Mouse (Mus musculus) limb, embryonic 13.5 days (tissue): ENCODE results near the gene Cttn. TPM values are rescaled to one million over a fixed set of nuclear protein-coding genes. Genes with fewer than 3 reads are reported as not detected.

ENCODE experiments used
- ATAC-seq: fragments of 200-750 bp; cut with Nextera tagmentation; 2 replicates; pipeline ENCODE4 v1.8.0; 2017; ENCODE audit warnings: low read depth, moderate number of reproducible peaks, moderate TSS enrichment; ENCODE audit not compliant: low FRiP score
- H3K27ac ChIP-seq: fragments of 300-500 bp; sonication (generic); 2 replicates; pipeline ENCODE4 v1.5.1; 2015; ENCODE audit warnings: inconsistent platforms, mild to moderate bottlenecking, moderate library complexity
- H3K27me3 ChIP-seq: fragments of 300-500 bp; sonication (generic); 2 replicates; pipeline ENCODE4 v1.6.1; 2015; ENCODE audit warnings: mild to moderate bottlenecking, inconsistent platforms
- H3K36me3 ChIP-seq: fragments of 300-500 bp; sonication (generic); 2 replicates; pipeline ENCODE4 v1.6.1; 2015; ENCODE audit warnings: inconsistent platforms, mild to moderate bottlenecking, moderate library complexity
- H3K4me1 ChIP-seq: fragments of 300-500 bp; sonication (generic); 2 replicates; pipeline ENCODE4 v1.6.1; 2015; ENCODE audit warnings: inconsistent platforms
- H3K4me2 ChIP-seq: fragments of 300-500 bp; sonication (generic); replicated peaks from 2 replicates; pipeline ENCODE4 v1.6.1; 2015; ENCODE audit warnings: inconsistent platforms, mild to moderate bottlenecking, moderate library complexity
- H3K4me3 ChIP-seq: fragments of 300-500 bp; sonication (generic); 2 replicates; pipeline ENCODE4 v1.5.1; 2015; ENCODE audit warnings: moderate library complexity, mild to moderate bottlenecking, inconsistent platforms
- H3K9ac ChIP-seq: fragments of 300-500 bp; sonication (generic); 2 replicates; pipeline ENCODE4 v1.6.1; 2015; ENCODE audit warnings: mild to moderate bottlenecking, inconsistent platforms
- H3K9me3 ChIP-seq: fragments of 300-500 bp; sonication (generic); 2 replicates; pipeline ENCODE4 v1.6.1; 2016; ENCODE audit warnings: inconsistent platforms
- WGBS: fragments of 180-500 bp; shearing (Covaris S2); methylation state at CpG from one replicate; pipeline ENCODE4 v1.1.7; 2015; 5-methylcytosine and 5-hydroxymethylcytosine counted together
- polyA plus RNA-seq: library from polyadenylated mRNA; unstranded; fragments of >200 nt; fragmentation: Nextera tagmentation; extraction: Ambion mirVana; gene quantifications from 2 replicates; pipeline ENCODE4 v1.2.1, GENCODE M21; 2015

The Cttn gene
- polyA plus RNA-seq, 1 experiment from 2014 or later: 192 TPM

DNA sequence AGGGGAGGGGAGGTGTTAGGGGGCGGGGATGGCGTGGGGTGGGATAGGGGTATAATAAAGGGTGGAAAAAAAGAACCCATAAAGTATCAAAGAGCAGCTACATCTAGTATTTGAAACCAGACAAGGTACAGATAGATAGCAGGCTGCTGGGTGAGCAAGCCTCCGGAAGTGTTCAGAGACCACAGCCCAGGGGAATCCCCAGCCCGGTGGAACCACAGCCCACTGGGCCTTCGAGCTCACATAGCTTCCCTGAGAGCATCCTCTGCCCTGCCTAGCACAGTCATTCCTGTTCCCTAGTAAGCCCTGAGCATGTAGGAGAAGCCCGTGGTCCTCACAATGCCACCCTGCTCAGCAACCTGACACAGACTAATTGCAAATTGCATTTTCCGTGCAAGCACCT lies 26.0 kb downstream of the Cttn start:
- no peak overlapping the region for H3K9ac ChIP-seq
- ATAC-seq: no peak
- H3K9me3 ChIP-seq: no peaks in the 10 kb centered on the region
- no peaks in the 10 kb centered on the region for H3K27me3 ChIP-seq
- H3K4me3 ChIP-seq: no peak overlapping the region
- no peaks in the 10 kb centered on the region for H3K4me1 ChIP-seq
- H3K36me3 ChIP-seq: peaks cover 97% of the 10 kb centered on the region
- WGBS: 96% methylated on average over 7 of the region's 7 CpGs
- H3K4me2 ChIP-seq: no peak overlapping the region
- no peak overlapping the region for H3K27ac ChIP-seq

- Histone ChIP-seq H3K9ac (no peak overlapping the region), H3K4me2 (no peak overlapping the region), H3K27ac (no peak overlapping the region), H3K27me3 (no peaks in the 10 kb centered on the region), H3K4me1 (no peaks in the 10 kb centered on the region), H3K4me3 (no peak overlapping the region), H3K9me3 (no peaks in the 10 kb centered on the region), H3K36me3 (peaks cover 97% of the 10 kb centered on the region)
- WGBS: 90% methylated on average over 4 of the region's 4 CpGs
- ATAC-seq: no peak
These were observed 28.8 kb downstream of the Cttn start for GRCm38 (mm10) chr7:144441976-144442375.

DNA sequence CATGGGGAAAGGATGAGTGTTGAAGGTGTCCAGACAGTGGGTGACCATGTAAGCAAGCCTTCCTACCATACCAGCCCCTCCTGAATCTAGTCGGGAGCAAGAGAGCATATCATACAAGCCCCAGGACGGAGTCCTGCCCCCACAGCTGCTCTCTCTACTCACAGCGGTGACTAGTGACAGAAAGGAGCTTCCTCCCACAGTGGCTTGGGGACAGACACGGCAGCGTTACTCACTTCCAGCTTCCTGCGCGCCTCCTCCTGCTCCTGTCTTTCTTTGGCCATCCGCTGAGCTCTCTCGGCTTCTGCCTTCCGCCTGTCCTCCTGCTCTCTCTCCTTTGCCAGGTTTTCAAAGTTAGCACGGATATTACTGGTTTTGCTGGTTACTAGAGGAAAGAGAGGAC lies 29.3 kb downstream of the Cttn start:
- ATAC-seq: no peak
- Histone ChIP-seq H3K9me3 (no peaks in the 10 kb centered on the region), H3K9ac (no peak overlapping the region), H3K4me3 (no peak overlapping the region), H3K27ac (no peak overlapping the region), H3K27me3 (no peaks in the 10 kb centered on the region), H3K4me1 (no peaks in the 10 kb centered on the region), H3K36me3 (peaks cover 97% of the 10 kb centered on the region), H3K4me2 (no peak overlapping the region)
- 97% methylated on average over 11 of the region's 11 CpGs for WGBS

GRCm38 (mm10) chr7:144438811-144439210 lies 32.0 kb downstream of the Cttn start:
- no peak overlapping the region for H3K9ac ChIP-seq
- H3K4me2 ChIP-seq: no peak overlapping the region
- no peaks in the 10 kb centered on the region for H3K4me1 ChIP-seq
- H3K4me3 ChIP-seq: no peak overlapping the region
- peaks cover 83% of the 10 kb centered on the region for H3K36me3 ChIP-seq
- WGBS: 95% methylated on average over 7 of the region's 7 CpGs
- no peak for ATAC-seq
- H3K27me3 ChIP-seq: no peaks in the 10 kb centered on the region
- no peaks in the 10 kb centered on the region for H3K9me3 ChIP-seq
- no peak overlapping the region for H3K27ac ChIP-seq

- Histone ChIP-seq H3K4me2 (no peak overlapping the region), H3K27ac (no peak overlapping the region), H3K36me3 (peaks cover 26% of the 10 kb centered on the region), H3K4me3 (no peak overlapping the region), H3K9ac (no peak overlapping the region), H3K27me3 (no peaks in the 10 kb centered on the region), H3K4me1 (no peaks in the 10 kb centered on the region), H3K9me3 (0 out of 2 replicates have a peak, but pooled peaks cover 5% of the 10 kb centered on the region)
- WGBS: 72% methylated on average over 2 of the region's 2 CpGs
- ATAC-seq: no peak
These were observed 37.9 kb downstream of the Cttn start for GRCm38 (mm10) chr7:144432920-144433319.

- 0 out of 2 replicates have a peak, but pooled peaks cover 5% of the 10 kb centered on the region for H3K9me3 ChIP-seq
- no peak overlapping the region for H3K4me3 ChIP-seq
- no peak overlapping the region for H3K27ac ChIP-seq
- no peaks in the 10 kb centered on the region for H3K4me1 ChIP-seq
- no peak overlapping the region for H3K4me2 ChIP-seq
- H3K36me3 ChIP-seq: no peaks in the 10 kb centered on the region
- H3K27me3 ChIP-seq: no peaks in the 10 kb centered on the region
- no peak overlapping the region for H3K9ac ChIP-seq
- 85% methylated on average over 3 of the region's 3 CpGs for WGBS
- ATAC-seq: no peak
These were observed 43.3 kb downstream of the Cttn start for GRCm38 (mm10) chr7:144427460-144427859.

DNA sequence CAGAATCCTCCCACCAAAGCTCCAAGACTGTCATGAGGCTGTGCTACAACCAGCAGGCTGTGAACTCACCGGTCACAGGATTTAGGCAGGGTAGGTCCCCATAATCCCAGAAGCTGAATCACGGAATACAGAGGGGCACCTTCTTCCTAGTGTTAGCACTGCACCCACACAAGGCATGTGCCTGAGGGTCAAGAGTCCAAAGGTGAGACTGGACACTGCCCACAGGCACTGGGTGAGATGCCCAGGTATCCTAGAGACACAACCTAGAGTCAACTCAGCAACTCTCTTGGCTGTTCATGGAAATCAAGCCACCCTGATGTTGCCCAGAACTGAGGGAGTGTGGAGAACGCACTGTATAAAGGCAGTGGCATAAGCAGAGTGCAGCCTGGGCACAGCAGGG lies 44.2 kb downstream of the Cttn start:
- Histone ChIP-seq H3K9ac (0 out of 2 replicates have a peak overlapping the region, but pooled peaks have one; percentile 20), H3K4me3 (no peak overlapping the region), H3K9me3 (0 out of 2 replicates have a peak, but pooled peaks cover 5% of the 10 kb centered on the region), H3K4me1 (no peaks in the 10 kb centered on the region), H3K36me3 (no peaks in the 10 kb centered on the region), H3K27ac (no peak overlapping the region), H3K4me2 (no peak overlapping the region), H3K27me3 (no peaks in the 10 kb centered on the region)
- ATAC-seq: no peak
- WGBS: 80% methylated on average over 3 of the region's 3 CpGs

DNA sequence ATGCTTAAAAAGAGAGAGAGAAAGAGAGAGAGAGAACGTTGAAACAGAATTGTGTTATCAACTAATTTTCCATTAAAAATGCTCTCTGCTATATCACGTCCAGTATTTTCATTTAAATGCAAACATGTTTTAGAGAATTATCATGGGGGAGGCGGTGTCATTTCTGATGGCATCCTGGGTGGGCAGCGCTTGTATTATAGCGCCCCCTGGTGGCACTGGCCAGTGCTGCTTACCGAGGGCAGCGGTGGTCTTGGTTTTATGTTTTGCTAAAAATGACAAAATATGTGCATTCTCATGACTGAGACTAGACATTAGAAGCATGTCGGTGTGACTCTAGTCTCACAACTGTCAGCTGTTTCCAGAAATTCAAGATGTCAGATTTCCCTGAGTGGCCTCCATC lies 44.9 kb downstream of the Cttn start:
- no peak overlapping the region for H3K4me2 ChIP-seq
- H3K36me3 ChIP-seq: no peaks in the 10 kb centered on the region
- no peak overlapping the region for H3K27ac ChIP-seq
- 11% methylated on average over 8 of the region's 8 CpGs for WGBS
- no peak for ATAC-seq
- H3K27me3 ChIP-seq: no peaks in the 10 kb centered on the region
- 0 out of 2 replicates have a peak overlapping the region, but pooled peaks have one; percentile 20 for H3K9ac ChIP-seq
- H3K4me1 ChIP-seq: no peaks in the 10 kb centered on the region; the same call in 1 of the 2 replicates
- H3K9me3 ChIP-seq: 0 out of 2 replicates have a peak, but pooled peaks cover 5% of the 10 kb centered on the region
- H3K4me3 ChIP-seq: no peak overlapping the region

DNA sequence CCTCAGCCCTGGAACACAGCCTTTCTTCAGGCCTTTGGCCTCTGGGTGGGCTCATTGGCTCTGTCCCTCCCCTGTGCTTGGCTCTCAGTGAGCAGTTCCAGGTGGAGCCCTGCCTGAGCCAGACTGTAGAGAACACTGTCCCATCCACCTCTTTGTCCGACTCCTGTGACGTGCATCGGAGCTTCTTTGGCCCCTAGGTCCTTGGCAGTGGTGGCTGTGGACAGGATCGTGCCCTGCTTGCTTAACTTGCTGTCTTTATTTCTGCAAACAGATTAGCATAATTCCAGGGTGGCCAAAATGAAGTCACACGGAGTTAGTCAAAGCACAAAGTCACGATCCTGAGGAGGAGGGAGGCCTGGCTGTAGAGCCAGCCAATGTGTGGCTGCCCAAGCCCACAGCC lies 49.3 kb downstream of the Cttn start:
- H3K4me1 ChIP-seq: peaks cover 27% of the 10 kb centered on the region
- no peaks in the 10 kb centered on the region for H3K9me3 ChIP-seq
- WGBS: 76% methylated on average over 6 of the region's 6 CpGs
- H3K27ac ChIP-seq: no peak overlapping the region
- no peak overlapping the region for H3K4me2 ChIP-seq
- no peak overlapping the region for H3K9ac ChIP-seq
- H3K36me3 ChIP-seq: no peaks in the 10 kb centered on the region
- no peak for ATAC-seq
- H3K27me3 ChIP-seq: no peaks in the 10 kb centered on the region
- no peak overlapping the region for H3K4me3 ChIP-seq

- H3K4me1 ChIP-seq: peaks cover 27% of the 10 kb centered on the region
- H3K9ac ChIP-seq: no peak overlapping the region; the same call in 1 of the 2 replicates
- WGBS: 28% methylated on average over 16 of the region's 16 CpGs
- no peak overlapping the region for H3K4me3 ChIP-seq
- H3K27ac ChIP-seq: no peak overlapping the region
- H3K9me3 ChIP-seq: no peaks in the 10 kb centered on the region
- H3K27me3 ChIP-seq: no peaks in the 10 kb centered on the region
- 0 out of 2 replicates have a peak overlapping the region, but pooled peaks have one; percentile 11 for H3K4me2 ChIP-seq
- 0 out of 2 replicates have a peak, but pooled peaks have one; percentile 27 for ATAC-seq
- H3K36me3 ChIP-seq: no peaks in the 10 kb centered on the region
These were observed 50.3 kb downstream of the Cttn start for GRCm38 (mm10) chr7:144420552-144420951.

DNA sequence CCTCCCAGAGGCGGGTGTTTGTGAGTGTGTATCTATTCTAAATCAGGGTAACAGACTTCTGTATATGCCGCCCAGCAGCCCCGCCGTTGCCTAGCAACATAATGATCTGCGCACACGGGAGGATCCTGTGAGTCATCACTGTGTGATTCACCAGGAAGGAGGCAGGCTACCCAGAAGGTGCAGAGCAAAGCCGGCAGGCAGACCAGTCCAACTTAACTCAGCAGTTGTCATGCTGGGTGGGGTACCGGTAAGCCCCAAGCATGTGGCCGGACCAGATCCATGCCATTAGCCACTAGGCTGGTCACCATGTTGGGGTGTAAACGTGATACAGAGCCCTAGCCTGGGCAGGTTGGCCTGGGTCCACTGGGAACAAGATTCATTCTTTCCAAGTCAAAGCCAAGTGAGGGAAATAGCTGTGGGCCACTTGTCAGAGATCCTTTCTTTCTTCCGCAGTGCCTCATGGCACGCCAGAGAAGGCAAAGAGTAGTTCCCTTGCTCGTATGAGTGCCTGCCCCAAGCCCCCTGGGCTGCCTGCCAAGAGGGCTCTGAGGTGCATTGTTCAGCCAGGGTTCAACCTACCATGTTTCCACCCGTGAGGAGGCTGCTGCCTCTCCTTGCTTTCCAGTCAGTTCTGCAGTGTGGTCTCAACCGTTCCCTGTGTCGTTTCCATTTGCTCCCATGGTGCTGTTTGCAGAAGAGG lies 53.0 kb downstream of the Cttn start:
- Histone ChIP-seq H3K27ac (peak overlapping the region; percentile 29; the same call in 1 of the 2 replicates), H3K4me2 (0 out of 2 replicates have a peak overlapping the region, but pooled peaks have one; percentile 11), H3K27me3 (no peaks in the 10 kb centered on the region), H3K4me3 (no peak overlapping the region), H3K9ac (no peak overlapping the region), H3K4me1 (peaks cover 30% of the 10 kb centered on the region), H3K9me3 (no peaks in the 10 kb centered on the region), H3K36me3 (no peaks in the 10 kb centered on the region)
- 47% methylated on average over 16 of the region's 16 CpGs for WGBS
- ATAC-seq: peak; percentile 13; the same call in 1 of the 2 replicates

DNA sequence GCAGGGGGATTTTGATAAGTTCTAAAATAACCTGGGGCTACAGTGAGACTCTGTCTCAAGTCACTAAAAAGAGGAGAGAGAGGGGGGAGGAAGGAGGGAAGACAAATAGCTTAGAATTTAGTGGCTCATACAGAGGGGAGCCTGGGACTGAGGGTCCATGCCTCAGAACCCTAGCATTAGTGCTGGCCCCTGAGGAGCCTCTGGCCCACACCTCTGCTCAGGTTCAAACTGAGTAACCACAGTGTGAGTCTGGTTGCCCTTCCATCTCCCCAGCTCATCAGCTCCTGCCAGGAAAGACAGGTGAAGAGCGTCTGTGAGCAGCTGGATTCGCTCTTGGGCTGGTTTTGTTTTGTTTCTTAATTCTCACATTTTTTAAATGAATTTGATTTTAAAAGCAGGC lies 53.6 kb downstream of the Cttn start:
- H3K4me1 ChIP-seq: peaks cover 36% of the 10 kb centered on the region
- no peak for ATAC-seq
- no peak overlapping the region for H3K27ac ChIP-seq
- no peak overlapping the region for H3K4me2 ChIP-seq
- no peaks in the 10 kb centered on the region for H3K36me3 ChIP-seq
- no peaks in the 10 kb centered on the region for H3K9me3 ChIP-seq
- no peaks in the 10 kb centered on the region for H3K27me3 ChIP-seq
- 75% methylated on average over 2 of the region's 2 CpGs for WGBS
- no peak overlapping the region for H3K4me3 ChIP-seq
- no peak overlapping the region for H3K9ac ChIP-seq

DNA sequence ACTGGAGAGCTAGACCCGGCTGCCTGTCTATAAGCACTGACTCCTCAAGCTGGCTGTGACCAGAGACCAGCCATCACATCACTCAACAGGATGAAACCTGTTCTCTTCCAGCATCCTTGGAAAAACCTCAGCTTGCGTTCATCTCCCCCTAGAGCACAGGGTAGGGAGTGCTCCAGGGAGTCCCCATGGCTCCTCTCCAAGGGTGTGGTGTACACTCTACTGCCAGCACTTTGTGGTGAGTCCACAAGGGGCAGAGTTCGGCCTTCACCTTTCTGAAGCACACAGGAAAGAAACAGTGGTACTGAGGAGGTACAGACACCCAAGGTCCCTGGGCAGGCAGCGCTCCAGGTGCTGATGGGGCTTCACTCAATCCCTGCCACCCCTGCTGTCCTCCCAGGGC lies 55.0 kb downstream of the Cttn start:
- Histone ChIP-seq H3K27ac (no peak overlapping the region), H3K36me3 (no peaks in the 10 kb centered on the region), H3K27me3 (no peaks in the 10 kb centered on the region)

More for the DNA sequence above, 55.0 kb downstream of the Cttn start:
- no peaks in the 10 kb centered on the region for H3K9me3 ChIP-seq
- no peak overlapping the region for H3K4me2 ChIP-seq
- ATAC-seq: no peak
- WGBS: 73% methylated on average over 4 of the region's 4 CpGs
- H3K4me3 ChIP-seq: no peak overlapping the region
- H3K9ac ChIP-seq: no peak overlapping the region
- H3K4me1 ChIP-seq: peaks cover 41% of the 10 kb centered on the region
